Mouse (Mus musculus) lung, postnatal 14 days (tissue): ENCODE data around the gene Pex14.
"Not testable (repeated sequence)": the region's sequence is repeated elsewhere in the genome, so short reads cannot be mapped to it uniquely, and the experiment has no call there.

Experiments
- DNase-seq: peaks from one replicate; pipeline ENCODE4 v3.0.0; 2021

The Pex14 gene

GRCm38 (mm10) chr4:149099369-149100017, at the start of gene Pex14:
Gene Pex14 (minus strand): TSS chr4:149099876.
- peak; percentile 89 for DNase-seq

- no peak for DNase-seq
Observed at GRCm38 (mm10) chr4:149149196-149149595, 49.5 kb upstream of the Pex14 start.

- DNase-seq, result no peak
Observed at GRCm38 (mm10) chr4:149148084-149148483, 48.4 kb upstream of the Pex14 start.

GRCm38 (mm10) chr4:149147528-149147927, 47.9 kb upstream of the Pex14 start:
- DNase-seq, result no peak

GRCm38 (mm10) chr4:149145151-149145550, 45.5 kb upstream of the Pex14 start:
- no peak for DNase-seq

GRCm38 (mm10) chr4:149144459-149144858, 44.8 kb upstream of the Pex14 start:
- DNase-seq, result peak; percentile 84

GRCm38 (mm10) chr4:149143594-149143993, 43.9 kb upstream of the Pex14 start:
- DNase-seq, result no peak

- DNase-seq, result no peak
Observed at GRCm38 (mm10) chr4:149138515-149138914, 38.8 kb upstream of the Pex14 start.

- DNase-seq, result peak; percentile 91
Observed at GRCm38 (mm10) chr4:149136982-149137770, 37.5 kb upstream of the Pex14 start, which contains the start of gene Cenps. Gene Cenps (minus strand): TSS chr4:149137629.

- DNase-seq, result no peak
Observed at GRCm38 (mm10) chr4:149136116-149136850, 36.6 kb upstream of the Pex14 start.

- DNase-seq, result no peak
Observed at GRCm38 (mm10) chr4:149133395-149133794, 33.7 kb upstream of the Pex14 start.

GRCm38 (mm10) chr4:149131789-149132565, 32.3 kb upstream of the Pex14 start:
- no peak for DNase-seq

GRCm38 (mm10) chr4:149131021-149131752, 31.5 kb upstream of the Pex14 start:
- DNase-seq, result no peak

- no peak for DNase-seq
Observed at GRCm38 (mm10) chr4:149128467-149128866, 28.8 kb upstream of the Pex14 start.

GRCm38 (mm10) chr4:149126663-149127062, 27.0 kb upstream of the Pex14 start, which contains the start of gene Cort:
Gene Cort (minus strand): TSS chr4:149126763.
- no peak for DNase-seq

- no peak for DNase-seq
Observed at GRCm38 (mm10) chr4:149126115-149126509, 26.4 kb upstream of the Pex14 start.

GRCm38 (mm10) chr4:149125341-149126114, 25.9 kb upstream of the Pex14 start:
- DNase-seq, result no peak

GRCm38 (mm10) chr4:149123432-149123831, 23.8 kb upstream of the Pex14 start:
- no peak for DNase-seq

- DNase-seq, result not testable (repeated sequence)
Observed at GRCm38 (mm10) chr4:149119978-149120562, 20.4 kb upstream of the Pex14 start.

- peak; percentile 91 for DNase-seq
Observed at GRCm38 (mm10) chr4:149103875-149104561, 4.3 kb upstream of the Pex14 start, which contains the start of gene Dffa. Gene Dffa (plus strand): TSS chr4:149104146.
